Mouse (Mus musculus) stomach, postnatal 0 days (tissue): ENCODE results near the gene Nr1d1.

Experiments used
- CTCF ChIP-seq: IDR thresholded peaks from 2 replicates; pipeline ENCODE4 v1.5.1; 2016; ENCODE audit warnings: antibody characterized with exemption, low read depth, mild to moderate bottlenecking, moderate library complexity
- EP300 ChIP-seq: optimal IDR thresholded peaks from 2 replicates; pipeline ENCODE3; 2016; ENCODE audit warnings: antibody characterized with exemption

DNA sequence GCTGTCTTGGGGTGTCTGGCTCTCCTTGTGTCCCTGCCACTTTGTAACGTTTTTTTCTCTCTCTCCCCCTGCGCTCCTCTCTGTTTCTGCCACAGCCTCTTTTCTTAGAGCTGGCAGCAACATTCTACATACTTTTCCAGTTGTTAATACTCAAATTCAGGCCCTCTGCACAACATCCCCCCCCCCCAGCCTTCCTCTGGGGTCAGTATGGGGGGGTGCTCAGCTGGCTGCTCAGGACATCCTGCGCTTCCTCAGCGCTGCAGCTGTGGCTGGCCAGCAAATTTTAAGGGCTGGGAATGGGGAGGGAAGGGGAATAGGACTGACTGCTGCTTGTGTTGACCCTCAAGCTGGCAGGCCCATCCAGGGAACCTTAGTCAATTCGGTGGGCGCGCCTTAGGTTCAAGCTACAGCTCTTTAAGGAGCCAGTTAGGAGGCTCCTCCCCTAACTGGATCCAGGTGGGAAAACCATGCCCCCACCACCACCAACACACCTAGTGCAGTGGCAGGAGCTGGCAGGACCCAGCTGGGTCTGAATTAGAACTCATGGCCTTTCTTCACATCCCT is 30.6 kb downstream of the Nr1d1 start:
- TF ChIP-seq CTCF (no peak), EP300 (no peak)
